Mouse (Mus musculus) heart, embryonic 16.5 days (tissue): ENCODE data around the gene Zfp212. TPM values are rescaled to one million over a fixed set of nuclear protein-coding genes. Genes with fewer than 3 reads are reported as not detected.

Experiments used
- ATAC-seq: fragments of 200-750 bp; cut with Nextera tagmentation; replicated peaks from 2 replicates; pipeline ENCODE4 v1.8.0; 2017; ENCODE audit warnings: moderate number of reproducible peaks; ENCODE audit not compliant: insufficient read depth, low FRiP score; ENCODE audit errors: extremely low read depth
- H3K27ac ChIP-seq: fragments of 300-500 bp; sonication (generic); 2 replicates; pipeline ENCODE4 v1.5.1; 2014; ENCODE audit warnings: mild to moderate bottlenecking, low read length, control low read depth, moderate library complexity
- H3K27me3 ChIP-seq: fragments of 300-500 bp; sonication (generic); 2 replicates; pipeline ENCODE4 v1.6.1; 2014; ENCODE audit warnings: low read length, mixed read lengths; ENCODE audit not compliant: control insufficient read depth, insufficient read depth
- H3K36me3 ChIP-seq: fragments of 300-500 bp; sonication (generic); 2 replicates; pipeline ENCODE4 v1.6.1; 2014; ENCODE audit not compliant: control insufficient read depth, insufficient read depth
- H3K4me1 ChIP-seq: fragments of 300-500 bp; sonication (generic); 2 replicates; pipeline ENCODE4 v1.6.1; 2014; ENCODE audit warnings: low read length, mixed read lengths; ENCODE audit not compliant: control insufficient read depth, insufficient read depth
- H3K4me2 ChIP-seq: fragments of 300-500 bp; sonication (generic); 2 replicates; pipeline ENCODE4 v1.6.1; 2014; ENCODE audit warnings: low read depth, mild to moderate bottlenecking, control low read depth, low read length
- H3K4me3 ChIP-seq: fragments of 300-500 bp; sonication (generic); 2 replicates; pipeline ENCODE4 v1.5.1; 2014; ENCODE audit warnings: mild to moderate bottlenecking, control low read depth, low read length
- H3K9ac ChIP-seq: fragments of 300-500 bp; sonication (generic); 2 replicates; pipeline ENCODE4 v1.6.1; 2014; ENCODE audit warnings: low read length, control low read depth
- H3K9me3 ChIP-seq: fragments of 300-500 bp; sonication (generic); replicated peaks from 2 replicates; pipeline ENCODE4 v1.6.1; 2016; ENCODE audit warnings: low read length; ENCODE audit not compliant: control insufficient read depth
- WGBS: fragments of 180-500 bp; shearing (Covaris S2); extraction: QIAGEN DNeasy Blood & Tissue Kit; methylation state at CpG from one replicate; pipeline ENCODE4 v1.1.7; 2014; 5-methylcytosine and 5-hydroxymethylcytosine counted together
- polyA plus RNA-seq: library from polyadenylated mRNA; unstranded; fragments of >200 nt; fragmentation: Nextera tagmentation; extraction: Ambion mirVana; gene quantifications from 2 replicates; pipeline ENCODE4 v1.2.1, GENCODE M21; 2015

The Zfp212 gene
- polyA plus RNA-seq, 1 experiment from 2014 or later: 10.9 TPM

- H3K9ac ChIP-seq: no peak overlapping the region
- H3K4me3 ChIP-seq: no peak overlapping the region
- H3K27ac ChIP-seq: no peak overlapping the region
- no peaks in the 10 kb centered on the region for H3K27me3 ChIP-seq
- no peaks in the 10 kb centered on the region for H3K4me1 ChIP-seq
- H3K9me3 ChIP-seq: no peaks in the 10 kb centered on the region
- H3K36me3 ChIP-seq: peaks cover 49% of the 10 kb centered on the region
- 84% methylated on average over 8 of the region's 8 CpGs for WGBS
- H3K4me2 ChIP-seq: no peak overlapping the region
- ATAC-seq: no peak
Observed at GRCm38 (mm10) chr6:47888812-47889383, 31.4 kb upstream of the Zfp212 start.

- ATAC-seq: no peak
- no peak overlapping the region for H3K4me2 ChIP-seq
- no peak overlapping the region for H3K27ac ChIP-seq
- H3K9ac ChIP-seq: no peak overlapping the region
- H3K36me3 ChIP-seq: peaks cover 44% of the 10 kb centered on the region
- 87% methylated on average over 6 of the region's 6 CpGs for WGBS
- H3K4me3 ChIP-seq: no peak overlapping the region
- peaks cover 4% of the 10 kb centered on the region; the same call in 1 of the 2 replicates for H3K27me3 ChIP-seq
- H3K9me3 ChIP-seq: peaks cover 4% of the 10 kb centered on the region; the same call in 1 of the 2 replicates
- no peaks in the 10 kb centered on the region for H3K4me1 ChIP-seq
Observed at GRCm38 (mm10) chr6:47899416-47899815, 20.9 kb upstream of the Zfp212 start.

- H3K36me3 ChIP-seq: peaks cover 66% of the 10 kb centered on the region
- H3K27ac ChIP-seq: no peak overlapping the region
- no peak overlapping the region for H3K4me2 ChIP-seq
- ATAC-seq: no peak
- no peaks in the 10 kb centered on the region for H3K4me1 ChIP-seq
- H3K9ac ChIP-seq: no peak overlapping the region
- WGBS: 70% methylated on average over 4 of the region's 4 CpGs
- peaks cover 13% of the 10 kb centered on the region; the same call in 1 of the 2 replicates for H3K9me3 ChIP-seq
- peaks cover 4% of the 10 kb centered on the region; the same call in 1 of the 2 replicates for H3K27me3 ChIP-seq
- H3K4me3 ChIP-seq: no peak overlapping the region
Observed at GRCm38 (mm10) chr6:47903587-47903986, 16.7 kb upstream of the Zfp212 start.

- Histone ChIP-seq H3K9ac (no peak overlapping the region), H3K9me3 (peaks cover 13% of the 10 kb centered on the region; the same call in 1 of the 2 replicates), H3K4me2 (no peak overlapping the region), H3K4me1 (no peaks in the 10 kb centered on the region), H3K27ac (no peak overlapping the region), H3K36me3 (peaks cover 66% of the 10 kb centered on the region), H3K27me3 (peaks cover 4% of the 10 kb centered on the region; the same call in 1 of the 2 replicates), H3K4me3 (no peak overlapping the region)
- WGBS: 57% methylated on average over 19 of the region's 19 CpGs
- ATAC-seq: no peak
Observed at GRCm38 (mm10) chr6:47904361-47904760, 15.9 kb upstream of the Zfp212 start.

GRCm38 (mm10) chr6:47904917-47905695 lies 15.2 kb upstream of the Zfp212 start:
- Histone ChIP-seq H3K4me3 (no peak overlapping the region), H3K4me1 (no peaks in the 10 kb centered on the region), H3K9me3 (peaks cover 13% of the 10 kb centered on the region; the same call in 1 of the 2 replicates), H3K9ac (no peak overlapping the region), H3K27ac (no peak overlapping the region), H3K4me2 (no peak overlapping the region), H3K27me3 (peaks cover 4% of the 10 kb centered on the region; the same call in 1 of the 2 replicates), H3K36me3 (peaks cover 61% of the 10 kb centered on the region)
- WGBS: 75% methylated on average over 44 of the region's 44 CpGs
- no peak for ATAC-seq

GRCm38 (mm10) chr6:47906326-47906725 lies 13.9 kb upstream of the Zfp212 start:
- Histone ChIP-seq H3K4me3 (no peak overlapping the region), H3K36me3 (peaks cover 51% of the 10 kb centered on the region), H3K27ac (no peak overlapping the region), H3K4me1 (no peaks in the 10 kb centered on the region), H3K27me3 (peaks cover 4% of the 10 kb centered on the region; the same call in 1 of the 2 replicates), H3K9ac (no peak overlapping the region), H3K4me2 (no peak overlapping the region), H3K9me3 (peaks cover 13% of the 10 kb centered on the region; the same call in 1 of the 2 replicates)
- 91% methylated on average over 5 of the region's 5 CpGs for WGBS
- no peak for ATAC-seq

- peaks cover 13% of the 10 kb centered on the region; the same call in 1 of the 2 replicates for H3K9me3 ChIP-seq
- no peak overlapping the region for H3K9ac ChIP-seq
- no peak for ATAC-seq
- no peak overlapping the region for H3K4me3 ChIP-seq
- H3K36me3 ChIP-seq: peaks cover 33% of the 10 kb centered on the region
- H3K27ac ChIP-seq: no peak overlapping the region
- no peak overlapping the region for H3K4me2 ChIP-seq
- peaks cover 4% of the 10 kb centered on the region; the same call in 1 of the 2 replicates for H3K27me3 ChIP-seq
- no peaks in the 10 kb centered on the region for H3K4me1 ChIP-seq
- WGBS: 85% methylated on average over 1 of the region's 1 CpGs
Observed at GRCm38 (mm10) chr6:47909007-47909406, 11.3 kb upstream of the Zfp212 start.

- Histone ChIP-seq H3K27ac (no peak overlapping the region), H3K36me3 (peaks cover 10% of the 10 kb centered on the region), H3K9me3 (no peaks in the 10 kb centered on the region), H3K4me3 (no peak overlapping the region), H3K4me2 (no peak overlapping the region), H3K9ac (no peak overlapping the region), H3K27me3 (no peaks in the 10 kb centered on the region), H3K4me1 (no peaks in the 10 kb centered on the region)
- 62% methylated on average over 1 of the region's 1 CpGs for WGBS
- no peak for ATAC-seq
Observed at GRCm38 (mm10) chr6:47911650-47912049, 8.6 kb upstream of the Zfp212 start.

- no peak for ATAC-seq
- no peak overlapping the region for H3K9ac ChIP-seq
- H3K4me3 ChIP-seq: no peak overlapping the region
- no peak overlapping the region for H3K27ac ChIP-seq
- no peaks in the 10 kb centered on the region for H3K9me3 ChIP-seq
- no peaks in the 10 kb centered on the region for H3K27me3 ChIP-seq
- H3K4me2 ChIP-seq: no peak overlapping the region
- no peaks in the 10 kb centered on the region for H3K4me1 ChIP-seq
- WGBS: 56% methylated on average over 3 of the region's 3 CpGs
- no peaks in the 10 kb centered on the region for H3K36me3 ChIP-seq
Observed at GRCm38 (mm10) chr6:47912991-47913390, 7.3 kb upstream of the Zfp212 start.
